Mouse (Mus musculus): ENCODE results near the gene Gm3486. TPM values are rescaled to one million over a fixed set of nuclear protein-coding genes. Genes with fewer than 3 reads are reported as not detected.
"Not testable (repeated sequence)": the region's sequence is repeated elsewhere in the genome, so short reads cannot be mapped to it uniquely, and the experiment has no call there.

Gene Gm3486
- total RNA-seq (2021) = not detected
- long read RNA-seq = 0 reads

DNA sequence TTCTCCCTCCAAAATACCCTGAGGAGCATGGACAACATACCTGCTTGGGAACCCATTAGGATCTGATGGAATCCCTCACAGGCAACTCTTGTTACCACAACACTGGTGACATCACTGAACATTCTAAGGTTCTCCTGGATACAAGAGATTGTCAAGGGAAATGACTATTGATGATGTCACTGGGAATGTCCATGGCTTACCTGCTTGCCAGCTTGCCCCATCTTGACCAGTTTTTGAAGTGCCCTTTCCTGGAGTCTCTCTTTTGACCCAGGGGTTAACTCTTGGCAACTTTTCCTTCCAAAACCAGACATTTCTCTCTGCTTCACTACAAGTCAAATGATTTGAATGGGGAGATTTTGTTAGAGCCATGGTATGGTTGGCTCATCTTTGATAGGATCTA lies at the start of gene Gm3486:
TSS of gene Gm3486 (minus strand) at position 101 of the 400 bp plus-strand sequence.
- not testable (repeated sequence) for DNase-seq (ENCODE audit: low spot score in 2 of 2)

DNA sequence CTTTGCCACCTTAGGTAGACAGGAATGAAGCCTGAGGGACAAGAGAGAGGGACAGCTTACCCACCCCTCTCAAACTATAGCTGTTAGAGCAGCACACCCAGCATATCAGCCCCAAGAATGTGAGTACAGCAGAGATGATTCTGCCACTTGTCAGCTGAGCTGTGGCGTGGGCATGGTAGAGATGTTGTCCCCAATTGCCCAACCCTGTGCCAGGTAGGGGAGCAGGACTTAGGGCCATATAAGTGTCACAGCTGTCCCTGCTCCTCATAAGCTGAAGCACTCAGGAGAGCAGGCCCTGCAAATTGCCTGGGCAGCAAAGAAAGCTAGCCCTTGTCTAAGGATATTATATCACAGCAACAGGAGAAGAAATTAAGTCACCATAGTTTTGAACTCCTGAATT lies 35.4 kb upstream of the Gm3486 start:
- DNase-seq (ENCODE audit: low spot score in 2 of 2) = not testable (repeated sequence)

DNA sequence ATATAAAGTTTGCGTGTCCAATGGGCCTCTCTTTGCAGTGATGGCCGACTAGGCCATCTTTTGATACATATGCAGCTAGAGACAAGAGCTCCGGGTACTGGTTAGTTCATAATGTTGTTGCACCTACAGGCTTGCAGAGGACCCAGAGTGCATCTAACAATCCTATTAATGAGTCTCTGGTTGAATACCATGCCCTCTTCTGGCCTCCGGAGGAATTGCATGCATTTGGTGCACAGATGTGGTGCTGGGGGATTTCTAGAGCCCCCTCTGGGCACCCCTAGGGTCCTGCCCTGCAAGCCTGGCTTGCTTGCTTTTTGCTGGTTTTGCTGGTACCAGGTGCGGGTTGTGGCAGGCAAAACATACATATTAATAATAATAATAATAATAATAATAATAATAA lies 31.4 kb upstream of the Gm3486 start:
- DNase-seq (ENCODE audit: low spot score in 2 of 2) = not testable (repeated sequence)

DNA sequence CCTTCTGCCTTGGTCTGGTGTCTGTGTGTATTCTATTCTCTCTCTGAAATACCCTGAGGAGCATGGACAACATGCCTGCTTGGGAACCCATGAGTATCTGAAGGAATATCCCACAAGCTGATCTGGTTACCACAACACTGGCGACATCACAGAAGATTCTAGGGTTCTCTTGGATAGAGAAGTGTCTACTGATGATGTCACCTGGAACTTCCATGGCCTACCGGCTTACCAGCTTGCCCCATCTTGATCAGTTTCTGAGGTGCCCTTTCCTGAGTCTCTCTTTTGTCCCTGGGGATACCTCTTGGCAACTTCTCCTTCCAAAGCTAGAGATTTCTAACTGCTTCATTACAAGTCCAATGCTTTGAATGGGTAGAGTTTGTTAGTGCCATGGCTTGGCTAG lies 35.9 kb downstream of the Gm3486 start, which contains the start of gene Gm7954:
TSS of gene Gm7954 (minus strand) at position 101 of the 400 bp plus-strand sequence.
- DNase-seq (ENCODE audit: low spot score in 2 of 2) = not testable (repeated sequence)

Other genes with a start within 250 kb of the Gm3486 start
- gene Gm2832, start 210.7 kb downstream of the Gm3486 start, total RNA-seq (2021) = not detected
- gene Gm5798, start 140.9 kb downstream of the Gm3486 start, total RNA-seq (2021) = not detected
- not detected for gene Gm7945, start 103.1 kb downstream of the Gm3486 start, total RNA-seq (2021)
- gene Gm6482, start 81.2 kb downstream of the Gm3486 start, total RNA-seq (2021) = not detected
- not detected for gene Gm7954, start 36.0 kb downstream of the Gm3486 start, total RNA-seq (2021)
- gene Gm7970, start 66.1 kb upstream of the Gm3486 start, total RNA-seq (2021) = not detected
- under 1 TPM in 1 of 2 experiments, not detected in 1; 0.33 TPM for gene 1700049E17Rik2, start 83.7 kb upstream of the Gm3486 start, total RNA-seq (2021)
- gene Gm3072, start 135.1 kb upstream of the Gm3486 start, total RNA-seq (2021) = not detected
- under 1 TPM in 1 of 2 experiments, not detected in 1; 0.94 TPM for gene Gm3676, start 157.0 kb upstream of the Gm3486 start, total RNA-seq (2021)
- not detected for gene Gm8068, start 212.4 kb upstream of the Gm3486 start, total RNA-seq (2021)

Data from layer of hippocampus, postnatal 10 days (tissue).